Mouse (Mus musculus): Measurements from ENCODE around the gene Rfx2.

GRCm38 (mm10) chr17:56792588-56792987 lies 38.2 kb downstream of the Rfx2 start:
- TF ChIP-seq CTCF (IDR thresholded peaks at IDR 0.05; ENCODE audit: low read depth, low read length), result no peak
- no peak for TF ChIP-seq POLR2A (IDR thresholded peaks at IDR 0.05; ENCODE audit: borderline replicate concordance, low read depth, low read length)

Measured in bone marrow macrophage, adult 2 months (primary cell).